Mouse (Mus musculus): ENCODE measurements at regions not wholly inside any gene's neighbourhood (a gene's known extent, or its start where the extent isn't known, plus 50 kb on each side); places are given as distances from the start of the nearest gene placed in this dataset.

DNA sequence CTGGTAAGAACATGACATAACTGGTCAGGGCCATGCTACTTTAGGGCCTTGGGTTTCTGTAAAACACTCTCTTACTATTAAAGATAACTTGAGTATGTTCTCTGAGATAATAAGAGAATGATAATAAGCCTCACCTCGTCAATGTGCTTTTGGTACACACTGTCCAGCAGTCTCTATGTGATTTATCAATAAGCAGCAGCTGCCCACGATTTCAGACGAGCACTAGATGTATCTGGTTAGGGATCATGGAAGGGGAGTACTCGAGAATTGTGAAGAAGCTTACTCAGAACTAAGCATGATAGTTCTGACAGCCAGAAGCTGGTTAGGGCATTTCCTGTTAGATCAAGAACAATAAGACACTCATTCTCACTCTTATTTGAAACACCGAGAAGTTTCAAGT, 53.8 kb downstream of the Neurod6 start:
- no peak for DNase-seq (ENCODE audit: low spot score)

DNA sequence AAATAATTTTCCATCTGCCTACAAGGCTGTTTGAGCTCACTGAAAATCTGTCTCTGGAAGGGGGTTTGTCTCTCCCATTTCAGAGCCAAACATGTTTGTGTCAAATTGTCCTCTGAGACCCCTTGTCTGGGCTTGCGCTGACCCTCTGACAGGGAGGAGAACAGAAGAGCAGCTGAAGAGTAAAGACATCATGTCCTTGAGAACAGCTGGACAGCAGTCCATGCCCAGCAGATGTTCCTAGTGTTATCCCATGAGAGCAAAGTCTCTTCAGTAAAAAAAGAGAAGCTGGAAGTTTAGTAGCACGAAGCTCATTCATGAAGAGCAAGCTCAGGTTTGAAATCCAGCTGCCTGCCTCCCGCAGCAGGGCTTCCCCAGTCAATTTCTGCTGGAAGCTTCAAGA, 60.7 kb downstream of the Neurod6 start:
- DNase-seq (ENCODE audit: low spot score): no peak

DNA sequence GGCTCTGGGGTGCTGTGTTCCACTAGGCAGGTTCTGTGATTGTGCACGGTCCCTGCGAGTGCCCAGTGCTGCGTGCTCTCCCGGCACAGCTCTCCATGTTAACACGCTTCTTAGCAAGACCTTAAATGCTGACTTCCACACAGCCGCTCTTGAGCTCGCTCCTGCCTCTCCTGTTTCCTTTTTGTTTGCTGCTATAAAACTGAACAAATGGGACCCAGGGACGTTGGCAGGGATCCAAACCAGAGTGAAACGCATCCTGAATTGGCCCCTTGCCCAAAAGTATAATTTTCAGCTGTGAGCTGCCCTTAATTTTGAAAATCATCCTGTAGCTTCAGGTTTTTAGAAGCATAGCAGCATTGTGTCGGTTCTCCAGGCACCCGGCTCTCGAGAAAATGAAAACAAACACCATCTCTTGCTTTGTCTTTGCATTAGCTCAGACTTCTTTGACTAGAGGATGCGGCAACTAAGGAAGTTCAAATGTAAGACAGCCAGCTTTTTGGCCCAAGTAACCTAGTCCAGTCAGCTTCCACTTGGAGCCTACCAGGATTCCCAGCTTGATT, 63.1 kb downstream of the Neurod6 start:
- peak; percentile 10 for DNase-seq (ENCODE audit: low spot score)

DNA sequence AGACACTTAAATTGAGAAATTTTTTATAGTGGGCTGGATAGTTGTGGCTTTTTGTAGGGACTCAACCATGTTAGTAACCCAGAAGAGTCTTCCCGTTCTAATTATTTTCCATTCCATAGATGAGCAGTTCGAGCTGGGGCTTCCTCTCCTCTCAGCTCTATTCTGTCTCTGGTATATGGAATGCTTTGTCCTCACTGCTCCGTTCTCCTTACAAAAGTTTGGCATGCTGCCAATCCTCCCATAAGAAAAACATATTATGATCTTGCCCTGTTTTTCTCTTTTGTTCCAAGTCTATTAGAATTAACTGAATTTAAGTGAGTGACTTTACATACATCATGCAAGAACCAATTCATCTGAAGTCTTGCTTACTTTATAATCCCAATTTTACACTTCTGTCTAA, 70.7 kb downstream of the Neurod6 start:
- no peak for DNase-seq (ENCODE audit: low spot score)

DNA sequence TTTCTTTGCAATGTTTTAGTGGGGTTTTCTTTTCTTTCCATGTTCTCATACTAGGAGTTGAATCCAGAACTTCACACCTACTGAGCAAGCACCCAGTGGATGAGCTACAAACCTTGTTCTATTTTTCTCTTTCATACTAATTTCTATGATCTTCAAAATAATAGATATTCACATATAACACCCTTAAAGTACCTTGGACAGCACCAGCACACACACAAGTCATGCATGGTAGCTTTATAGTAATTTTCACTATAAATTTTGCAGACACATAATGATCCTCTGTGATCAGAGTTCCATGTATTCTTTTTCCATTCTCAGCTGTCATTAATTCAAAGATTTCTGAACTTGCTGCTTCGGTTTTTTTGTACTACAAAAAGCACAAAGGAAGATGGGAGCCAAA, 71.1 kb downstream of the Neurod6 start:
- DNase-seq (ENCODE audit: low spot score): no peak

DNA sequence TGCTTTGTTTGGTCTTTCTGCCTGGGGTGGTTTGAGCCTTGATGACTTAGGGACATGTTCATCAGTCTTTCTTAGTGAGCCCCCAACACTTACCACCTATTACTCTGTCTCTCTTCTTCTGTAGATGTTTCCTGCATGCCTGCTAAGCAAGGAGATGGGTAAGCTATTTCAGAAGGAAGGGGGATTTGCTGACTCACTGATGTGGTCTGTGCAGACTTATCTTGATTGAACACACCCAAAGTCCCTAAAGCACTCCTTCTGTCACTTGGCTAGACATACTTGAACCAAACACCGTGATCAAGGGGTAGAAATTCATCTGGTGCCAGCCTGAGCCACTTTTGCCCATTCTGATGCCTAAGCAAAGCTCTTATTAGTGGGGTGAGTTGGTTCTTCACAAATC, 72.0 kb downstream of the Neurod6 start:
- DNase-seq (ENCODE audit: low spot score): no peak

DNA sequence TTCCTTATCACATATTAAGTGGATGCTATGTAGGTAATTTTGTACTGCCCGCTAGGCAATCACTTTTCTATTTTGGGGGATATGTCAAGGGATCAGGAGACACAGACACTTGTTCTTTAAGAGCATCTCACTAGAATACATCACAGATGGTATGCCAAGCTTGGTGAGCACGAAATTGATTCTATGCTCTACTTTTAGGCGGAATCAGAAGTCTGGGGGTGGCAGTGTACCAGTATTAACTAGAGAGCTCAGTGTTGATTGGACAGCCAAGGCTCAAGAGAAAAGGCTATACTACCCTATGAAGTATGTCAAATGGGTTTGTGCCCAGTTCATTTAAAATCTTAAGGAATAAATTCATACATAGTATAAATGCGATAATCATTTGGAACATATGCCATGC, 84.0 kb downstream of the Neurod6 start:
- DNase-seq (ENCODE audit: low spot score): no peak

DNA sequence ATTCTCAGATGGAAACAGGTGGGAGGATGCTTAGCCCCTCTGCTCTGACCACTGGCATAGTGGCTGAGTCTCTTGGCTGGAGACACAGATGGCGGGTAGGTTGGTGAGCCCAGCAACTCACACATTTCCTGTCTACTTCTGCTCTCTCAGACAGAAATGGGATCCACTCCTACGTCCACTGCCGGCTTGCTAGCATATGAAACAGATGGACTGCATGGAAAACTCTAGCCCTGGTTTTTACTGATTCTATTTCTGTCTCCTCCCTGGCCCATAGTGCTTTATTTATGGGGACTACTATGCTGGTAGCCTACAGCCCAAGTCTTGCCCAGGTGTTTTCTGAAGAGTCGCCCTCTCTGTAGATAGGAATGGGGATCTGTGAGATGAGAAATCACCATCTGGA, 88.9 kb downstream of the Neurod6 start:
- DNase-seq (ENCODE audit: low spot score): no peak

DNA sequence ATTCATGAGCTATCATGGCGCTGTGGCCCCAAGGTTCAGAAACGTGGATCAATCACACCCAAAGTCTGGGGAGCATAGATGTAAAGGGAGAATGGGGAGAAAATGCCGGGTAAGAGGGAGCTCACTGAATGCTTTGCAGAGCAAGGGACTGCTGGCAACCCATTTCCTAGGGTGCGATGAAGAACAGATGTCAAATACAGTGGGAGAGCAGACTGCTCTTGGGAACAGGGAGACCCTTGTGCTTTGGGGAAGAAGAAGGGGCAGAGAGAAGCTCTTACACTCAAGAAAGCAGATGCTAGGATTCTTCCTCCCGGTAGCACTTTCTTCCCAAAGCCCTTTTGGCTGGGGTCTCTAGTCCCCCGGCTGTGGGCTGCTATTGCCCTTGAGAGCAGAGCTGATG, 100.0 kb downstream of the Neurod6 start:
- DNase-seq (ENCODE audit: low spot score): no peak

DNA sequence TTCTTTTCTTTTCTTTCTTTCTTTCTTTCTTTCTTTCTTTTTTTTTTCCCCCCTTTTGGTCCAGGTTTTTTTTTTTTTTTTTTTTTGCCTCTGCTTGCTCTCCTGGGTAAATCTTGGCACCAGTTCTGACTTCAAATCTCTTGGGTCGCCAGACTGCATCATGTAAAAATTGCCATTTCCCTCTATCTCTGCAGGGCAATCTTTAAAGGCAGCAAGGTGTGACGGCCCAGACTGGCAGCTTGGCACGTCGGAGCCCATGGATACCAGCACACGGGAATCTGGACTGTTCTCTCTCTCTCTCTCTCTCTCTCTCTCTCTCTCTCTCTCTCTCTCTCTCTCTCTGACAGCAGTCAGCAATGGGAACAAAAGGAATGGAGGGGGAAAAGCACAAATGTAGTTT, 101.0 kb downstream of the Neurod6 start:
- DNase-seq (ENCODE audit: low spot score): no peak

DNA sequence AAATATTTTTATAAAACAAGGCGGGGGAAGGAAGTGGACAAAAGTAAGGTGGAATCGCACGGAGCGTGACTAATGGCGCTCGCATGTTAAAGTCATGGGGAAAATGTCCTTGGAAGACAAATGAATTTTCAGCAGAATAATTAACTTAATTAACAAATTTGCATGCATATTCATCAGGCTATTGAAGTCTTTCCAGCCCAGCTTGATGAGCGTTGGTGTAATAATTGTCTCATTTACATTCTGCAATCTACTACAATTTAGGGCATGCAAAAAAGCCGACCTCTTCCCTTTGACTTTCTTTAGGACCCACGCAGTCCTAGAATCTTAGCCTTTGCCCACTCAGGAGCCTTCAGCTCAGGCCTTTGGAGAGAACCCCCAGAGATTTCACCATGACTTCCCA, 101.5 kb downstream of the Neurod6 start:
- no peak for DNase-seq (ENCODE audit: low spot score)

DNA sequence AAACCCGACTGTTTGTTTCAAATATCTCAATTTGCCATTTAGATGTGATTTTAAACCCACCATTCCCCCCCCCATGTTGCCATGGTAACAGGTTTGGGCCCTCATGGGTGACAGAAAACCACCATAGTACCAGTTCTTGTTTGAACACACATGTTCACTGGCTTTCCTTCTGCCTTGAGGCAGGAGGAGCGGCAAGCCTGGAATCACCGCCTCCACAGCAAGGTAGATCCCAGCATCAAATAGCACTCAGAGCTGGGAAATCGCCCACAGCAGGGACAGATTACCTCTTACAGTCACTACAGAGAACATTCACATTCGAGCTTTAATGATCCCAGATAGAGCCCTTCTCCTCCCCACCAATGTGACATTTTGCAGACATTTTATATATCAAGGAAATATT, 102.0 kb downstream of the Neurod6 start:
- DNase-seq (ENCODE audit: low spot score): no peak

DNA sequence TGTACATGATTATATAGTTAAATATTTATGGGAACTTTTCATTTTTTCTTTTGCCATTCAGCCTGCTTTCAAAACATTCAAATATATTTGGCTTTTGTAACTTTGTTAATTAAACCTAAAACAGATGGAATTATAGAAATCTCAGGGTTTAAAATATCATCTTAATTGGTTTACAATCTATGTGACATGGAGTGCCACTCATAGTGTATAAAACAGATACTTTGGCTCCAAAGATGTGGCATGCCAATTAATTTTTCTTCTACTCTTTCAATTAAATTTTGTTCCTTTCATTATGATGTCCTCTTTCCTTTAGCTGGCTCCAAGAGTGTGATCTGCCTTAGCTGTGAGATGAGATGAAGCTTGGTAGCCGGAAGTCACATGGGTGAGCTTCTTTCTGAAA, 103.0 kb downstream of the Neurod6 start:
- DNase-seq (ENCODE audit: low spot score): no peak

DNA sequence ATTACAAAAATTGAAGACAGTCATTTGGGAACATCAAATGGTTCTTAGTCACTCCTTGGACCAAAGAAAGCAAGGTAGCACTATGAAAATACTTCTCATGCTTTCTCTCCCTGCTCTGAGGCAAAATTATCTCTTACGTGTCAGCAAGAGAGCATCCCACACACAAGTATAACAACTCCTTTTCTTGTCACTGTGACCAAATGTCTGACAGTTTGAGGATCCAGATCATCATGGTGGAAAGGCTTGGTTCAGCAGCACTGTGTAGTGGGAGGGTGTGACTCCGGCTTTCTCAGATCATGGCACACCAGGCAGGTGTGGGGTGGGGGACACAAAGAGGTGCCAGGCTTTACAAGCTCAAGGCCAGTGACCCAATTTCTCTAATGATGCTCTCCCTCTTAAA, 113.5 kb downstream of the Neurod6 start:
- no peak for DNase-seq (ENCODE audit: low spot score)

DNA sequence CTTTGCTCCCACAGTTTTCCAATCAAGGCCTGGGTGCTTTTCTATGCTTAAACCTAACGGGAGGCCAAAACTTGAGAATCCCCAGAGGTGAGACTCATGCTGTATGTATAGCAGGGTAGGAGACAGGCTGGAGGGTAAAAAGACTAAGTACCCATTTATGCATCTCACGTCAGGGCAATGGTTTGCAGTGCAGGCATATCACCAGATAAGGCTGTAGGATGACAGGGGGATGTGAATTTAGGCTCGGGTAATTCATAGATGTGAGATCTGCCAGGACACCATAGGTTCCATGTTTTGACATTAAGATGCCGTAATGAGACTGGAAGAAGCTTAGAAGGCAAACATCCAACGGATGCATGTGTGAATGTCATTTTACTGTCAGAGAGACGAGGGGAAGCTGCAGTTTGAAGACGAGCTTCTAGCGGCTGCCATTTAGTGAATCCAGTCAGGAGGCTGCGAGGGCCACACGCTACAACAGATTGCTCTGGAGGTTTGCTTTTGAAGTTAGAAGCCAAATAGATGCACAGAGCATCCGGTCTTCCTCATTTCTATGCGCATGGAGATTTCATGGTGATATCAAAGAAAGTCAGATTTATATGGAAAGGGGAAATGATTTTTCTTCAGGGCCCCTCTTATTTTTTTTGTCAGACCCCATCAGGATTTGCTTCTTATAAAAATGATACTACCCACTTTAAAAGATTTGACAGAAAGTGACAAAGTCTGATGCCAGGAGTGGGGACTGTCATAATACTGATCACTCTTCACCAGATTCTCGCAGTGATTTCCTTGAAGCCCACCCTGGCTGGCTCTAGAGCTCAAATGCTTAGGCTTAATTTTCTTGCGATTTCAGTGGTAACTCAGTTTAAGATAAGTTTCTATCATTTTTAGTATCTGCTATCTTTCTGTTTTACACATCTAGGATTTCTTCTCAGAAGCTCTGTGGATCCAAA, 113.8 kb downstream of the Adcyap1r1 start:
- no peak for DNase-seq (ENCODE audit: low spot score)

DNA sequence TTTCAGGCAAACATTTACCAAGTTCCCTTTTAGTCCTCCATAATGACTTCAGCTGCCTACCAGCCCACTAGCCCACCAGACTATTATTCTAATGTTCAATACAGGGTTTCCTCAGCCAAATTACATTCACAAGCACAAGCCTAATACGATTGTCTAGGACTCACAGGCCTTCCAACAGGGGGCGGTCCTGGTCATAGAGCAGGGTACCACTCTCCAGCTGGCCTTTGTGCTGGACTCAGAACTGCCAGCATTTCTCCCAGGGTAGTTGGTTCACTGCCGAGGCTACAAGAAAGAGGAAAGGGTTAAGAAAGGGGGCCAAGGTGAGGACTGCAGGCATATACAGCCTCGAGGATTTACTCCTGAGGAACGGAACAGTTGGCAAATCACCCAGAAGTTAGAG, 108.8 kb downstream of the Adcyap1r1 start:
- DNase-seq (ENCODE audit: low spot score): no peak

DNA sequence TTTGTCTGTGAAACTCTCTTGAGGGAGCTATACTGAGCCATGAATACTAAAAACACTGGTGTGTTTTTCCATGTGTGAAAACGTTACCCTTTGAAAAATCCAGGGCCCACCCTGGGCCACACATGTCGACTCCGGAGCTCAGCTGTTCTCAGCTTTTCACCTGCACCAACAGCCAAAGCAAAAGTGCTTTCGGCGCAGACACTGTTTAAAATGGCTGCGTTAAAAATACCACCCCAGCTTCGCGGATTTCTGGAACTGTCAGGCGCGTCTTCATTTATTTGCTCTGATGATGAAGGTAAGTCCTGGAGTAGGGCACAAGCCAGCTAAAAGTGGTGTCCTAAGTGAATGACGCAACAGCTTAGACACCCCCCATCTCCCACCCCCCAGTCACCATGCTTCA, 108.0 kb downstream of the Adcyap1r1 start:
- DNase-seq (ENCODE audit: low spot score): no peak
